ENCODE assay signal across 8 mouse cellular contexts in the genomic region with DNA sequence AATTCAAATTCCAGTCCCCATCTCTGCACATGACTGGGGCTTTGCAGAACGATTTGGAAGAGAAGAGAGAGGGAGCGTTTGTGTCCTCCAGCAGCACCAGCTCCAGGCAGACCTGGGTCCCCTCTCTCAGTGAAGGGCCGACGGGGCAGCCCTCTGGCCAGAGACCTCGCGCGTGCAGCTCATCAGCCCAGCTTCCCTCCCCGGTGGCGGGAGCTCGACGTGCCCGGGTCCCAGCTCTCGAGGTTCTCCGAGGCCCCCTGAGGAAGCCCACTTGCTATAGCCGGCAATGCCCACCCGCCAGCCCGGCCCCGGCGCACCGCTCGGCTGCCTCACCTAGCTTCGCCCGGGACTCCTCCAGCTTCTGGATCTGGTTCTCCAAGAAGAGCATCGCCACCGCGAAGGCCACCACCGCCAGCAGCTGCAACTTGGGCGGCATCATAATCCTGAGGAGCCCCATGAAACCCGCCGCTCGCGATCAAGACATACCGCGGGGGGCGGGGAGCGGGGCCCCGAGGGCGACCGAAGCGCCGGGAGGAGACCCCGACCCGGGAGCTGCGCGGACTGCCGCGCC. TPM values are rescaled to one million over a fixed set of nuclear protein-coding genes. Genes with fewer than 3 reads are reported as not detected.
DNase-seq lines count a peak whose midpoint lies in the region; ATAC-seq lines count a peak whose summit lies in the region.

No protein-coding gene starts in this region.

- ATAC-seq in forebrain, embryonic 12.5 days (ENCODE audit: low FRiP score): peak; percentile 39
- ATAC-seq in hindbrain, embryonic 14.5 days (ENCODE audit: low FRiP score): peak; percentile 17
- ATAC-seq in limb, embryonic 15.5 days (ENCODE audit: insufficient number of reproducible peaks, low FRiP score, low TSS enrichment, low read depth): no peak
- ATAC-seq in midbrain, embryonic 12.5 days (ENCODE audit: low FRiP score, low read depth): peak; percentile 19; the same call in 1 of the 2 replicates

- peak overlapping the region; percentile 91 for H3K9ac ChIP-seq in forebrain, embryonic 12.5 days
- H3K9ac ChIP-seq in hindbrain, embryonic 14.5 days: peak overlapping the region; percentile 72
- peak overlapping the region; percentile 77 for H3K9ac ChIP-seq in limb, embryonic 15.5 days
- peak overlapping the region; percentile 79 for H3K9ac ChIP-seq in midbrain, embryonic 12.5 days (replicated peaks)

- peak; percentile 33 for DNase-seq in ovary, postnatal 10 days (ENCODE audit: low spot score)
- DNase-seq in ovary, postnatal 36 days (ENCODE audit: low spot score): no peak
- DNase-seq in NIH3T3 (ENCODE audit: low read depth): peak; percentile 42
- peak; percentile 38 for DNase-seq in hindbrain, embryonic 14.5 days (ENCODE audit: low spot score)
- DNase-seq in urinary bladder, postnatal 14 days (ENCODE audit: low spot score): peak; percentile 44

- peaks cover 13% of the 10 kb centered on the region; the same call in 1 of the 2 replicates for H3K36me3 ChIP-seq in forebrain, embryonic 12.5 days (replicated peaks)
- H3K36me3 ChIP-seq in hindbrain, embryonic 14.5 days (replicated peaks; ENCODE audit: control insufficient read depth, insufficient read depth): no peaks in the 10 kb centered on the region; the same call in 1 of the 2 replicates
- H3K36me3 ChIP-seq in limb, embryonic 15.5 days: peaks cover 17% of the 10 kb centered on the region; the same call in 1 of the 2 replicates
- no peaks in the 10 kb centered on the region; the same call in 1 of the 2 replicates for H3K36me3 ChIP-seq in midbrain, embryonic 12.5 days

- peak overlapping the region; percentile 84 for H3K4me2 ChIP-seq in forebrain, embryonic 12.5 days
- peak overlapping the region; percentile 71 for H3K4me2 ChIP-seq in hindbrain, embryonic 14.5 days (replicated peaks)
- H3K4me2 ChIP-seq in limb, embryonic 15.5 days: peak overlapping the region; percentile 93
- H3K4me2 ChIP-seq in midbrain, embryonic 12.5 days (replicated peaks): peak overlapping the region; percentile 82

- peak overlapping the region; percentile 96 for H3K27ac ChIP-seq in forebrain, embryonic 12.5 days
- H3K27ac ChIP-seq in hindbrain, embryonic 14.5 days: peak overlapping the region; percentile 96
- H3K27ac ChIP-seq in limb, embryonic 15.5 days: peak overlapping the region; percentile 91
- peak overlapping the region; percentile 87 for H3K27ac ChIP-seq in midbrain, embryonic 12.5 days (replicated peaks)

- H3K4me3 ChIP-seq in forebrain, embryonic 12.5 days (replicated peaks): peak overlapping the region; percentile 87
- H3K4me3 ChIP-seq in hindbrain, embryonic 14.5 days (replicated peaks; ENCODE audit: low read length): peak overlapping the region; percentile 89
- peak overlapping the region; percentile 96 for H3K4me3 ChIP-seq in limb, embryonic 15.5 days
- peak overlapping the region; percentile 66 for H3K4me3 ChIP-seq in midbrain, embryonic 12.5 days

- H3K27me3 ChIP-seq in forebrain, embryonic 12.5 days: no peaks in the 10 kb centered on the region
- H3K27me3 ChIP-seq in hindbrain, embryonic 14.5 days (ENCODE audit: control insufficient read depth, insufficient read depth, low read length): no peaks in the 10 kb centered on the region
- no peaks in the 10 kb centered on the region for H3K27me3 ChIP-seq in limb, embryonic 15.5 days
- no peaks in the 10 kb centered on the region for H3K27me3 ChIP-seq in midbrain, embryonic 12.5 days

- no peaks in the 10 kb centered on the region for H3K9me3 ChIP-seq in forebrain, embryonic 12.5 days
- H3K9me3 ChIP-seq in hindbrain, embryonic 14.5 days (ENCODE audit: control insufficient read depth, low read length): no peaks in the 10 kb centered on the region
- H3K9me3 ChIP-seq in limb, embryonic 15.5 days: no peaks in the 10 kb centered on the region
- no peaks in the 10 kb centered on the region for H3K9me3 ChIP-seq in midbrain, embryonic 12.5 days

- WGBS in forebrain, embryonic 12.5 days: 0% methylated on average over 34 of the region's 47 CpGs
- WGBS in hindbrain, embryonic 14.5 days: 0% methylated on average over 43 of the region's 47 CpGs
- WGBS in limb, embryonic 15.5 days: under 1% methylated on average over 37 of the region's 47 CpGs
- WGBS in midbrain, embryonic 12.5 days: under 1% methylated on average over 44 of the region's 47 CpGs

- H3K4me1 ChIP-seq in forebrain, embryonic 12.5 days: peaks cover 33% of the 10 kb centered on the region
- H3K4me1 ChIP-seq in hindbrain, embryonic 14.5 days (replicated peaks; ENCODE audit: control insufficient read depth, insufficient read depth, low read length): peaks cover 21% of the 10 kb centered on the region
- H3K4me1 ChIP-seq in limb, embryonic 15.5 days: peaks cover 24% of the 10 kb centered on the region
- H3K4me1 ChIP-seq in midbrain, embryonic 12.5 days: peaks cover 22% of the 10 kb centered on the region

RNA-seq across cellular contexts. Expression of a gene that starts 0.5 kb away (rescaled TPM):
- 35.7 and 39.1 TPM in 2 replicates for polyA plus RNA-seq in forebrain, embryonic 12.5 days (2016; fragmentation: Nextera tagmentation; extraction: Ambion mirVana)
- 15.2 and 17.0 TPM in 2 replicates for polyA plus RNA-seq in hindbrain, embryonic 14.5 days (2014; fragmentation: Nextera tagmentation; extraction: Ambion mirVana)
- polyA plus RNA-seq in limb, embryonic 15.5 days (2015; fragmentation: Nextera tagmentation; extraction: Ambion mirVana): 10.1 and 13.5 TPM in 2 replicates
- polyA plus RNA-seq in midbrain, embryonic 12.5 days (2016; fragmentation: Nextera tagmentation; extraction: Ambion mirVana): 25.1 and 29.2 TPM in 2 replicates

RNA-seq across cellular contexts. Expression of a gene that starts 0.6 kb away (rescaled TPM):
- polyA plus RNA-seq in forebrain, embryonic 12.5 days (2016; fragmentation: Nextera tagmentation; extraction: Ambion mirVana): 467 and 480 TPM in 2 replicates
- polyA plus RNA-seq in hindbrain, embryonic 14.5 days (2014; fragmentation: Nextera tagmentation; extraction: Ambion mirVana): 461 and 464 TPM in 2 replicates
- polyA plus RNA-seq in limb, embryonic 15.5 days (2015; fragmentation: Nextera tagmentation; extraction: Ambion mirVana): 689 and 692 TPM in 2 replicates
- 460 and 470 TPM in 2 replicates for polyA plus RNA-seq in midbrain, embryonic 12.5 days (2016; fragmentation: Nextera tagmentation; extraction: Ambion mirVana)
